Mouse (Mus musculus) cerebellum, adult 18-20 months (tissue): ENCODE measurements around the gene Pa2g4.
A peak's percentile ranks its signal among the peaks of the same experiment; 100 is the strongest.
"Not testable (repeated sequence)": the region's sequence is repeated elsewhere in the genome, so short reads cannot be mapped to it uniquely, and the experiment has no call there.

Experiments
- DNase-seq, 2 experiments: peaks; one replicate each; pipeline ENCODE4 v3.0.0; 2021

The Pa2g4 gene

GRCm38 (mm10) chr10:128575063-128575462 is 9.3 kb upstream of the Pa2g4 start:
- DNase-seq, result no peak

GRCm38 (mm10) chr10:128565206-128565787 is 490 bp downstream of the Pa2g4 start:
- no peak for DNase-seq

GRCm38 (mm10) chr10:128563544-128563943 is 2.2 kb downstream of the Pa2g4 start:
- no peak for DNase-seq

GRCm38 (mm10) chr10:128556963-128557362 is 8.8 kb downstream of the Pa2g4 start:
- DNase-seq, result no peak

- DNase-seq, result no peak
These were observed 9.5 kb downstream of the Pa2g4 start for GRCm38 (mm10) chr10:128556286-128556685.

- not testable (repeated sequence) for DNase-seq
These were observed 10.2 kb downstream of the Pa2g4 start for GRCm38 (mm10) chr10:128555567-128555966.

- not testable (repeated sequence) for DNase-seq
These were observed 15.5 kb downstream of the Pa2g4 start for GRCm38 (mm10) chr10:128550144-128550823.

- peak; percentile 43 to 54 for DNase-seq
These were observed 16.1 kb downstream of the Pa2g4 start for GRCm38 (mm10) chr10:128549682-128550057.

- peak; percentile 92 to 96 for DNase-seq
These were observed 16.7 kb downstream of the Pa2g4 start, which contains the start of gene Rpl41 for GRCm38 (mm10) chr10:128548947-128549681. Gene Rpl41, minus strand, starts transcription at chr10:128549305.

GRCm38 (mm10) chr10:128548051-128548791 is 17.6 kb downstream of the Pa2g4 start:
- DNase-seq, result peak in 1 of 2 experiments; percentile 61

- DNase-seq, result peak; percentile 92 to 97
These were observed 18.3 kb downstream of the Pa2g4 start, which contains the start of gene Zc3h10 for GRCm38 (mm10) chr10:128547361-128548032. Gene Zc3h10, minus strand, starts transcription at chr10:128547774.

GRCm38 (mm10) chr10:128546787-128547186 is 19.0 kb downstream of the Pa2g4 start:
- no peak for DNase-seq

GRCm38 (mm10) chr10:128546361-128546760 is 19.4 kb downstream of the Pa2g4 start:
- DNase-seq, result peak in 1 of 2 experiments; percentile 21

- no peak for DNase-seq
These were observed 20.3 kb downstream of the Pa2g4 start for GRCm38 (mm10) chr10:128545570-128545898.

- DNase-seq, result no peak
These were observed 20.9 kb downstream of the Pa2g4 start for GRCm38 (mm10) chr10:128544674-128545569.

- DNase-seq, result no peak
These were observed 21.6 kb downstream of the Pa2g4 start for GRCm38 (mm10) chr10:128544151-128544657.

GRCm38 (mm10) chr10:128543100-128543499 is 22.7 kb downstream of the Pa2g4 start:
- no peak for DNase-seq

GRCm38 (mm10) chr10:128538340-128538870 is 27.4 kb downstream of the Pa2g4 start:
- DNase-seq, result no peak

- DNase-seq, result peak; percentile 88 to 91
These were observed 29.4 kb downstream of the Pa2g4 start for GRCm38 (mm10) chr10:128536266-128536940.

- DNase-seq, result no peak
These were observed 30.0 kb downstream of the Pa2g4 start for GRCm38 (mm10) chr10:128535624-128536265.
